Mouse (Mus musculus) lung, adult 18-20 months (tissue): ENCODE results near the gene Zfp839.
"Not testable (repeated sequence)": the region's sequence is repeated elsewhere in the genome, so short reads cannot be mapped to it uniquely, and the experiment has no call there.

Source experiments
- DNase-seq, 2 experiments: peaks; one replicate each; pipeline ENCODE4 v3.0.0; 2022; ENCODE audit warnings: mixed read lengths in 2 of 2

The Zfp839 gene

GRCm38 (mm10) chr12:110841731-110842493 lies 8.1 kb upstream of the Zfp839 start:
- no peak for DNase-seq

GRCm38 (mm10) chr12:110843194-110844048 lies 6.6 kb upstream of the Zfp839 start:
- DNase-seq: peak; percentile 85 to 86

- DNase-seq: peak; percentile 31 to 49
Measured at GRCm38 (mm10) chr12:110844227-110845130, 5.6 kb upstream of the Zfp839 start.

- DNase-seq: peak; percentile 94 to 96
Measured at GRCm38 (mm10) chr12:110845131-110845880, 4.7 kb upstream of the Zfp839 start.

GRCm38 (mm10) chr12:110846191-110846765 lies 3.8 kb upstream of the Zfp839 start:
- no peak for DNase-seq

GRCm38 (mm10) chr12:110850929-110851256 lies 840 bp downstream of the Zfp839 start:
- no peak for DNase-seq

GRCm38 (mm10) chr12:110851414-110851813 lies 1.4 kb downstream of the Zfp839 start:
- DNase-seq: no peak

- DNase-seq: no peak
Measured at GRCm38 (mm10) chr12:110851923-110852322, 1.9 kb downstream of the Zfp839 start.

- DNase-seq: peak in 1 of 2 experiments; percentile 24
Measured at GRCm38 (mm10) chr12:110854786-110855737, 5.0 kb downstream of the Zfp839 start.

GRCm38 (mm10) chr12:110857196-110857595 lies 7.1 kb downstream of the Zfp839 start:
- peak; percentile 39 to 58 for DNase-seq

- DNase-seq: not testable (repeated sequence)
Measured at GRCm38 (mm10) chr12:110858681-110859080, 8.6 kb downstream of the Zfp839 start.

- DNase-seq: no peak
Measured at GRCm38 (mm10) chr12:110860293-110860692, 10.2 kb downstream of the Zfp839 start.

- DNase-seq: no peak
Measured at GRCm38 (mm10) chr12:110861256-110861655, 11.2 kb downstream of the Zfp839 start.

- DNase-seq: no peak
Measured at GRCm38 (mm10) chr12:110864008-110864407, 14.0 kb downstream of the Zfp839 start.

- no peak for DNase-seq
Measured at GRCm38 (mm10) chr12:110865571-110865970, 15.5 kb downstream of the Zfp839 start.

GRCm38 (mm10) chr12:110865989-110866388 lies 15.9 kb downstream of the Zfp839 start:
- no peak for DNase-seq

GRCm38 (mm10) chr12:110870107-110870506 lies 20.1 kb downstream of the Zfp839 start:
- no peak for DNase-seq

- DNase-seq: no peak
Measured at GRCm38 (mm10) chr12:110871247-110871646, 21.2 kb downstream of the Zfp839 start.

- DNase-seq: no peak
Measured at GRCm38 (mm10) chr12:110875351-110875750, 25.3 kb downstream of the Zfp839 start.

GRCm38 (mm10) chr12:110882291-110882690 lies 32.2 kb downstream of the Zfp839 start:
- DNase-seq: no peak
